Mouse (Mus musculus) hindbrain, embryonic 12.5 days (tissue): ENCODE measurements at regions not wholly inside any gene's neighbourhood (a gene's known extent, or its start where the extent isn't known, plus 50 kb on each side); places are given as distances from the start of the nearest gene placed in this dataset.

ENCODE experiments used
- ATAC-seq: fragments of 200-750 bp; cut with Nextera tagmentation; 2 replicates; pipeline ENCODE4 v1.8.0; 2017; ENCODE audit warnings: moderate TSS enrichment; ENCODE audit not compliant: low FRiP score
- H3K27ac ChIP-seq: fragments of 300-500 bp; sonication (generic); 2 replicates; pipeline ENCODE4 v1.5.1; 2016; ENCODE audit warnings: mild to moderate bottlenecking
- H3K27me3 ChIP-seq: fragments of 300-500 bp; sonication (generic); 2 replicates; pipeline ENCODE4 v1.6.1; 2016; ENCODE audit warnings: mild to moderate bottlenecking
- H3K36me3 ChIP-seq: fragments of 300-500 bp; sonication (generic); 2 replicates; pipeline ENCODE4 v1.6.1; 2016; ENCODE audit warnings: mild to moderate bottlenecking
- H3K4me1 ChIP-seq: fragments of 300-500 bp; sonication (generic); 2 replicates; pipeline ENCODE4 v1.6.1; 2016
- H3K4me2 ChIP-seq: fragments of 300-500 bp; sonication (generic); replicated peaks from 2 replicates; pipeline ENCODE4 v1.6.1; 2016; ENCODE audit warnings: mild to moderate bottlenecking
- H3K4me3 ChIP-seq: fragments of 300-500 bp; sonication (generic); 2 replicates; pipeline ENCODE4 v1.5.1; 2016; ENCODE audit warnings: mild to moderate bottlenecking
- H3K9ac ChIP-seq: fragments of 300-500 bp; sonication (generic); 2 replicates; pipeline ENCODE4 v1.6.1; 2016; ENCODE audit warnings: mild to moderate bottlenecking, moderate library complexity
- H3K9me3 ChIP-seq: fragments of 300-500 bp; sonication (generic); replicated peaks from 2 replicates; pipeline ENCODE4 v1.6.1; 2016; ENCODE audit warnings: mild to moderate bottlenecking
- WGBS: fragments of 180-500 bp; shearing (Covaris S2); methylation state at CpG from one replicate; pipeline ENCODE4 v1.1.7; 2016; 5-methylcytosine and 5-hydroxymethylcytosine counted together

DNA sequence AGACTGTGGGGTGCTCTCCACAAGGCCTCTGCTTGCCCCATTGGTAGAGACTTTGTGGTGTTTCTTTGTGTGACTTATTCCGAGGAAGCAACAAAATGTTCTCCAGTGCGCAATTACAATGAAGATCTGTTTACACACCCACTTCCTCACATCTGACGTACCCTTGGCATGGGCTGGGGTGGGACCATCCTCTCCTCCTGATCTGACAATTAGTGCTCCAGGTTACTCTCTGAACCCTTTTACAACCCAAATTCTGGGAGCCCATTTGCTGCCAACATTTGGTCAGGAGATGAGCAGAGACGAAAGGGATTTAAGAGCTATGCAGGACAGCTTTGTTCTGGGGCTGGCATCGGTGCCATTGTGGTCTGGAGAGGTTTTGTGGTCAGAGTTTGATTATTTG, 215.9 kb upstream of the Sall1 start:
- ATAC-seq, result no peak
- H3K27ac ChIP-seq, result no peak overlapping the region
- no peaks in the 10 kb centered on the region for H3K4me1 ChIP-seq
- no peak overlapping the region for H3K9ac ChIP-seq
- H3K27me3 ChIP-seq, result peaks cover 7% of the 10 kb centered on the region; the same call in 1 of the 2 replicates
- no peak overlapping the region for H3K4me3 ChIP-seq
- peaks cover 16% of the 10 kb centered on the region; the same call in 1 of the 2 replicates for H3K9me3 ChIP-seq
- no peak overlapping the region for H3K4me2 ChIP-seq
- no peaks in the 10 kb centered on the region for H3K36me3 ChIP-seq
- 79% methylated on average over 5 of the region's 5 CpGs for WGBS

DNA sequence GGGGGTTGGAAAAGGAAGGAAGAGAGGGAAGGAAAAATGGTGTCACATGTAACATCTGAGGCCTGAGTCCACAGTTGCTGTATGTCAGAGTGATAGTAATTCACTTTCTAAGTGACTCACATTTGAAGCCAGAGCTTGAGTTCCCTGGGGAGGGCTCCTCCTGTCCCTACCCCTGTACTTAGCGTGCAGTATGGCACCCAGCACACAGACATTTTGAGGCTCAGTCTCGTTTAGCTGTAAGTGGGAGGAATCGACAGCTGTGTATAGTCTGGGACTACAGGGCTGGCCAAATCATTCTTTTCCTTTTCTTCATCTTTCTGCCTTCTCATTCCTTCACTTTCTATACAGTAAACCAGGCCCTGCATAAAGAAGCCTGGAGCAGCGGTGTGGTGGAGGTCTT, 202.4 kb upstream of the Sall1 start:
- Histone ChIP-seq H3K4me2 (no peak overlapping the region), H3K4me3 (no peak overlapping the region), H3K4me1 (peaks cover 8% of the 10 kb centered on the region), H3K27ac (no peak overlapping the region), H3K36me3 (no peaks in the 10 kb centered on the region), H3K27me3 (peaks cover 65% of the 10 kb centered on the region), H3K9me3 (no peaks in the 10 kb centered on the region), H3K9ac (no peak overlapping the region)
- WGBS, result 76% methylated on average over 4 of the region's 4 CpGs
- ATAC-seq, result no peak

DNA sequence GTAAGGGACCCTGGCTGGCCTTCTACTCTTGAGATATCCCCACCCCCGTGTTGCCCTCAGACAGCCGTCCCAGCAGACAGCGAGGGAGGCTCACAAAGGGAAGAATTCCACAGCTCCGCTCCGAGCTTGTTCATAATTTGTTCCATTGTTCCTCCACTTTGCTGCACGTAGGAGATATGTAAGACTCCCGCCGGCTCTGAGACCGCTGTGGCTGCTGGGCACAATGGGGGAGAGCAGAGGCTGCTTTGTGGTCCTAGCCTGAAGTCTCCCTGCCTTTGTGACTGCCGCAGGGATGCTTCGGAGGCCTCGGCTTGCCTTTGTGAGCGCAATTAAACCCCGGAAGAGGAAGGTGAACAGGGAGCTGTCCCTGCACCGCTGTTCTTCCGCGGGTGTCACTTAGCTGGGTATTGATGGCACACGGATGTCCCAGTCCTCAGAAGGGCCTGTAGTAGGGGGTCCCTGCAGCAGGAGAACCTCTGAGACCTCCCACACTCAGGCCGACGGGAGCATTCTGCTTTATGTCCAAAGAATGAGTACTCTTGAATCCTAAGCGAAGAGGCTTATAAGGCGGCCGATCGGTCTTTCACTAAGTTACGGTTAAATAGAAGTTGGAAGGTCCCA, 201.3 kb upstream of the Sall1 start:
- H3K27ac ChIP-seq, result no peak overlapping the region
- H3K4me2 ChIP-seq, result peak overlapping the region; percentile 48
- peak; percentile 68 for ATAC-seq
- peaks cover 8% of the 10 kb centered on the region for H3K4me1 ChIP-seq
- WGBS, result 19% methylated on average over 25 of the region's 25 CpGs
- H3K9me3 ChIP-seq, result no peaks in the 10 kb centered on the region
- no peaks in the 10 kb centered on the region for H3K36me3 ChIP-seq
- peak overlapping the region; percentile 10; the same call in 1 of the 2 replicates for H3K4me3 ChIP-seq
- H3K27me3 ChIP-seq, result peaks cover 73% of the 10 kb centered on the region
- 0 out of 2 replicates have a peak overlapping the region, but pooled peaks have one; percentile 35 for H3K9ac ChIP-seq

DNA sequence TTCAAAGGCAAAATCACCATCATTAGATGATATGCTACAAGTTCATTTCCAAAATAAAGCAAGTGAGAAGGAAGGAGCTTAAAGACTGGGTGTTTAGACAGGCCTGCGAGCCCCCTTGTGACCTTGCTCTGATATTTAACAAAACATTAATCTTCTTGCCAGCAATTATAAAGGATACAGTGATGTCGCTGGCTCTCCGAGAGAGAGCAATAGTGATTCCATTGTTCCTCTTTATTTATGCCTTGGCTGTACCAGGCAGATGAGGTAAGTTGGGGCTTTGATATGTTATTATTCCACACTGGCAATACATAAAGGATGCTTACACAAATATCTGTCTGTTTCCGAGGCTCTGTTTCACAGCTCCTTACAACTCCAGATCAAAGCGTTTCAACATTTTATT, 197.7 kb upstream of the Sall1 start:
- no peaks in the 10 kb centered on the region for H3K9me3 ChIP-seq
- ATAC-seq, result no peak
- peaks cover 59% of the 10 kb centered on the region for H3K27me3 ChIP-seq
- no peak overlapping the region for H3K27ac ChIP-seq
- no peak overlapping the region for H3K4me3 ChIP-seq
- H3K4me2 ChIP-seq, result no peak overlapping the region
- H3K36me3 ChIP-seq, result no peaks in the 10 kb centered on the region
- no peak overlapping the region for H3K9ac ChIP-seq
- 32% methylated on average over 5 of the region's 5 CpGs for WGBS
- H3K4me1 ChIP-seq, result peaks cover 8% of the 10 kb centered on the region

DNA sequence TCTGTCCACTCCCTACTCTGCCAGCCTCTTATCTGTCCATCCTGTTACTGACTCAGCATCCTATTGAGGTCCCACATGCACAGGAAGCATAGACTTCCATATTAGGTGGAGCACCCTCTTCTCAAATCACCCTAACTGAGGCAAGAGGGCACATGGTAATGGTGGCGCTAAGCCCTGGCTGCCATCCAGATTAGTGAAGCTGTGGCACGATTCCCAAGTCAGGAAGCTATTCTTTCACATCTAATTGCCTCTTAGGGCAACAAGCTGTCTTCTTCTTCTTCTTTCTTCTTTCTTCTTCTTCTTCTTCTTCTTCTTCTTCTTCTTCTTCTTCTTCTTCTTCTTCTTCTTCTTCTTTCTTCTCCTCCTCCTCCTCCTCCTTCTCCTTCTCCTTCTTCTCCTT, 195.7 kb upstream of the Sall1 start:
- H3K27ac ChIP-seq, result no peak overlapping the region
- H3K4me3 ChIP-seq, result no peak overlapping the region
- H3K4me2 ChIP-seq, result no peak overlapping the region
- H3K36me3 ChIP-seq, result no peaks in the 10 kb centered on the region
- H3K27me3 ChIP-seq, result peaks cover 49% of the 10 kb centered on the region
- no peak for ATAC-seq
- no peaks in the 10 kb centered on the region for H3K9me3 ChIP-seq
- WGBS, result 83% methylated on average over 2 of the region's 2 CpGs
- H3K9ac ChIP-seq, result no peak overlapping the region
- H3K4me1 ChIP-seq, result no peaks in the 10 kb centered on the region; the same call in 1 of the 2 replicates

DNA sequence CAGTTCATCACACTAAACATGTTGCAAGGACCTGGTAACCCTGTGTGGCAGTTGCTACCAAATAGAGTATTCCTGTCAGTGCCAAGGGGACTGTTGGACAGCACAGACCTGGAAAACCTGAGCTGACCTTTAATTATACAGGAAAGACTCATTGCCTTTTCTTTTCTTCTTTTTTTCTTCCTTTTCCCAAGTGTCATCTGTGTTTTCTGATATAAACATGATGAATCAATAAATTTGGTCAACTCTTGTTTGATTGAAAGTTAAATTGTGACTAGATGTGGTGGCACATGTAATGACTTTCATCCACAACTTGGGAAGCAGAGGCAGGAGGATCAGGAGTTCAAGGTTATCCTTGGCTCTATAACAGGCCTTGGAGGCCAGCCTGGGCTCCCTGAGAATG, 190.1 kb upstream of the Sall1 start:
- ATAC-seq, result no peak
- H3K4me2 ChIP-seq, result no peak overlapping the region

DNA sequence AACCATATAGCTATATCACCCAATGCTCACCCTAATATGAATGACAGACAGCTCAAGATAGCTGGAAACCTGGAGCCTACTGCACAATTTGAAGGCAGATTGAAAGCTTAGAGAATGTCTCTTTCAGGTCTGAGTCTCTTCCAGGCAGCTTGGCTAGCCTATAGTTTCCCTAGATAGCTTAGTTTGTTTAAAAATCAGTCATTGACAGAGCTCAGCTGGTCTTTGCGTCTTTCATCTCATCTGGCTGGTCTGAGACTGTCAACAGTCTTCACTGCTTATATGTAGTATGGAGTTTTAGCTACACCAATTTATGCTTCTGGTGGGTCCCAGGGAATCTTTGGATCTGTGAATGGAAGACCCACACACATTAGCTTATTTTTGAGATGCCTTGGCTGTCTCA, 188.4 kb upstream of the Sall1 start:
- H3K9me3 ChIP-seq, result no peaks in the 10 kb centered on the region
- no peak overlapping the region for H3K4me3 ChIP-seq
- H3K9ac ChIP-seq, result no peak overlapping the region
- WGBS, result 84% methylated on average over 1 of the region's 1 CpGs
- no peak overlapping the region for H3K4me2 ChIP-seq
- H3K27ac ChIP-seq, result no peak overlapping the region
- ATAC-seq, result no peak
- no peaks in the 10 kb centered on the region for H3K27me3 ChIP-seq
- no peaks in the 10 kb centered on the region for H3K36me3 ChIP-seq
- H3K4me1 ChIP-seq, result no peaks in the 10 kb centered on the region

More for the DNA sequence above, 190.1 kb upstream of the Sall1 start:
- H3K9ac ChIP-seq, result no peak overlapping the region
- H3K27ac ChIP-seq, result no peak overlapping the region
- no peak overlapping the region for H3K4me3 ChIP-seq
- no peaks in the 10 kb centered on the region for H3K4me1 ChIP-seq
- H3K9me3 ChIP-seq, result no peaks in the 10 kb centered on the region
- H3K27me3 ChIP-seq, result 0 out of 2 replicates have a peak, but pooled peaks cover 8% of the 10 kb centered on the region
- no peaks in the 10 kb centered on the region for H3K36me3 ChIP-seq

DNA sequence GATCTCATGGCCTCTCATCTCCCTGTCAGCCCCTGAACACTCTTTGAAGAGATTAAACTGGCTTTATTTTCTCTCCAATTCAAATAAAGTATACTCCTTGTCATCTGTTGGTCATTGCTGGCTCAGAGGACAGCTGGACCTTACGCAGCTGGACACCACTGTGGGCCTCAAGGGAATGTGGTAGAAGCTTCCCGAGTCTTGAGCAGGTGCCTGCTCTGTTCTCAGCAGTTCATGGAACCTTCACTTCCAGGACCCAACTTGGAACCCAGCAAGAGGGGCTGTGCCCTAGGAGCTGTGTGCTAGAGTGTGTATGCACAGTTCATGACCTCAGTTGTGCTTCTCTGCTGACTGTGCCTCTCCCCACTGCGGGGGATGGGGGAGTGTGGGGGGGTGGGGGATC, 185.2 kb upstream of the Sall1 start:
- H3K36me3 ChIP-seq, result no peaks in the 10 kb centered on the region
- no peaks in the 10 kb centered on the region for H3K9me3 ChIP-seq
- WGBS, result 84% methylated on average over 3 of the region's 3 CpGs

DNA sequence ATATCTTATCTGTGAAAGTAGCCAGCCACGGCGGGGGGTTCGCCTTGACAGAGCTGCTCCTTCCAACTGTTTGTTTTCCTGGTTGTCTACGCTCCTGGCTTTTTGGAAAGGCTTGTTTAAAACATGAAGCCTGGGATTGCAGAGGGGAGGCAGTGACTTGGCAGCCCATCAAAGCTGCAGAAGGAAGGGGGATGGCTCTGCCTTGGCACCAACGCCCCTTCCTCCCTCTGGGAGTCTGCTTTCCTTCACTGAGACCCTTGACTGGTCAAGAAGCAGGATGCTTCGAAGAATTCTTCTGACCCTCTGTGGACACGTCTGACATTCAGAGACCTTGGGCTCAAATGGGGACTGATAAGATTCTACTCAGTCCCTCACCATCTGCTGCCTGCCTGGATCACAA, 176.9 kb upstream of the Sall1 start:
- 81% methylated on average over 7 of the region's 7 CpGs for WGBS
- H3K27ac ChIP-seq, result no peak overlapping the region
- no peaks in the 10 kb centered on the region for H3K4me1 ChIP-seq
- H3K9ac ChIP-seq, result no peak overlapping the region
- H3K4me3 ChIP-seq, result no peak overlapping the region
- no peaks in the 10 kb centered on the region for H3K9me3 ChIP-seq
- H3K4me2 ChIP-seq, result no peak overlapping the region
- H3K27me3 ChIP-seq, result no peaks in the 10 kb centered on the region
- no peak for ATAC-seq
- no peaks in the 10 kb centered on the region for H3K36me3 ChIP-seq

More for the DNA sequence above, 185.2 kb upstream of the Sall1 start:
- no peak overlapping the region for H3K4me2 ChIP-seq
- H3K27me3 ChIP-seq, result no peaks in the 10 kb centered on the region
- ATAC-seq, result no peak
- H3K4me3 ChIP-seq, result no peak overlapping the region
- H3K4me1 ChIP-seq, result no peaks in the 10 kb centered on the region
- no peak overlapping the region for H3K9ac ChIP-seq
- H3K27ac ChIP-seq, result no peak overlapping the region

DNA sequence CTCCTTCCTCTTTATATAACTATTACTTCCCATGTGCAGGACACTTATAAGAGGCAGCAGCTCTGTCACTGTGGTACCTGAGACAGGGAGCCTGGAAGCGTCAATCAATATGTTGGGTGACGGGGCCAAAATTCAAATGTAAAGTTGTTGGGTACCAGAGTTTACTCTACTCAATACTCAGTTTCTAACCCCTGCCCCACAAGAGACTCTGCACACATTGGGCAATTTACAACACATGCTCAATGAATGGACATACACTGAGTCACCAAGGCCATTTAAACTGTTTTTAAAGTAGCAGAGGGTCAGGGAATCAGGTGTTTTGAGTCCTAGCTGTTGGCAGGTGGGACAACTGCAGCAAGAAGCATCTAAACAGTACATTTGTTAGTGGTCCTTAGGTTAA, 176.4 kb upstream of the Sall1 start:
- Histone ChIP-seq H3K4me1 (no peaks in the 10 kb centered on the region), H3K9ac (no peak overlapping the region), H3K4me2 (no peak overlapping the region), H3K36me3 (no peaks in the 10 kb centered on the region), H3K27me3 (no peaks in the 10 kb centered on the region), H3K4me3 (no peak overlapping the region), H3K9me3 (no peaks in the 10 kb centered on the region), H3K27ac (no peak overlapping the region)
- 95% methylated on average over 2 of the region's 2 CpGs for WGBS
- ATAC-seq, result no peak

DNA sequence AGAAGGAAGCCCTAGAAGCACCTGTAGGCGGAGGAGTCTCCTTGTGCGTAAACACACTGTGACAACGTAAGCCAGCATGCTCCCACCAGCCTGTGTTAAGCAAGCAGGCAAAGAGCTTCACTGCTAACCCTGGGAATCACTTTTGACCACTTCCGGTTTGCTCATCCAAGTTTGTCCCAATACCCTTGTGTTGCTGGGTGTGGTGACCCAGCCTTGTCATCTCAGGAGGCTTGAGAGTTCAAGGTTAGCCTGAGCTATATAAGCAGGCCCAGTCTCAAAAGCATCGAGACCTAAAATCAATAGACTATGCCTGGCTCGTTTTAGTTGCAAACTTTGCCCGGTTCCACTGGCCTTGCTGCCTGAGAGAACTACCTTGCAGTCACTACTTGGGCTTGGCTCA, 175.2 kb upstream of the Sall1 start:
- Histone ChIP-seq H3K4me1 (no peaks in the 10 kb centered on the region), H3K36me3 (no peaks in the 10 kb centered on the region), H3K27me3 (no peaks in the 10 kb centered on the region), H3K4me3 (no peak overlapping the region), H3K9ac (no peak overlapping the region), H3K9me3 (no peaks in the 10 kb centered on the region), H3K4me2 (no peak overlapping the region), H3K27ac (no peak overlapping the region)
- ATAC-seq, result no peak
- 91% methylated on average over 7 of the region's 7 CpGs for WGBS

DNA sequence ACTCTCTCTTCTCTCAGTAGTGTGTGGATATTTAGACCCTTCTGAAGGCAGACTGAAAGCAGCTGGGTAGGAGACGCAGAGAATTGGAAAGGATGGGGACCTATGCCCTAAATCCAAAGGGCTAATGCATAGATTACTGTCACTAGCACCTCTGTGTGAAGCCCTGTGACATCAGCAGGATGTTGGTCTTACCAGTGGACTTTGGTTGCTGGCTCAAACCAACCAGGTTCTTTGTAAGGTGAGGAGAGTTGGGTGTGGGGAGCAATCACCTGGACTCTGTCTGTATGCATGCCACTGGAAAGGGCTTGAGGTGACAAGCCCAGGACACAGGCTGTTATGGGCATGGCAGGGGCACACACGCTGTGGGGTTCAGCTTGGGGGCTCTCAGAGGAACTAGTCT, 173.7 kb upstream of the Sall1 start:
- H3K9me3 ChIP-seq, result no peaks in the 10 kb centered on the region
- no peak overlapping the region for H3K4me2 ChIP-seq
- no peak overlapping the region for H3K4me3 ChIP-seq
- H3K9ac ChIP-seq, result no peak overlapping the region
- no peak for ATAC-seq
- no peaks in the 10 kb centered on the region for H3K27me3 ChIP-seq
- 90% methylated on average over 2 of the region's 2 CpGs for WGBS
- no peak overlapping the region for H3K27ac ChIP-seq
- H3K36me3 ChIP-seq, result no peaks in the 10 kb centered on the region
- no peaks in the 10 kb centered on the region for H3K4me1 ChIP-seq

DNA sequence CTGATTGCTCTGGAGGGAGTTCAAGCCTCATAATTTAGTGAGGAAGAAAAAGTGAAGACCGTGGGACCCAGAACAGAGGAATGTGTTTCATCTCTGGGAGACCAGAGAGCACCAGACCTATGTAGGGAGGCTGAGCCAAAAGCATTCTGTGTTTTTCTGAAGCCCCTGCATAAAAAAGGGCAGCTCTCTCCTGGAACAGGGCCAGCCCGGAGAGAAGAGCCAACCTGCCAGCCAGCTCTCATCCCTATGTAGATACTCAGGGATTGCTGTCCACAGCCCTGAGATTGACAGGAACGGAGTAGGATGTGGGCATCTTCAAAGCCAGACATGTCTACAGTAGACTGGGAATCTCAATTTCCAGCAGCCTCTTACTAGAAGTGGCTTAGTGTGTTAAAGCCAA, 168.0 kb upstream of the Sall1 start:
- Histone ChIP-seq H3K27ac (no peak overlapping the region), H3K9me3 (no peaks in the 10 kb centered on the region), H3K9ac (no peak overlapping the region), H3K36me3 (no peaks in the 10 kb centered on the region), H3K4me2 (no peak overlapping the region), H3K27me3 (no peaks in the 10 kb centered on the region), H3K4me3 (no peak overlapping the region), H3K4me1 (no peaks in the 10 kb centered on the region)
- WGBS, result 84% methylated on average over 3 of the region's 3 CpGs
- ATAC-seq, result no peak
